Mouse (Mus musculus): ENCODE measurements at regions not wholly inside any gene's neighbourhood (a gene's known extent, or its start where the extent isn't known, plus 50 kb on each side); places are given as distances from the start of the nearest gene placed in this dataset.

DNA sequence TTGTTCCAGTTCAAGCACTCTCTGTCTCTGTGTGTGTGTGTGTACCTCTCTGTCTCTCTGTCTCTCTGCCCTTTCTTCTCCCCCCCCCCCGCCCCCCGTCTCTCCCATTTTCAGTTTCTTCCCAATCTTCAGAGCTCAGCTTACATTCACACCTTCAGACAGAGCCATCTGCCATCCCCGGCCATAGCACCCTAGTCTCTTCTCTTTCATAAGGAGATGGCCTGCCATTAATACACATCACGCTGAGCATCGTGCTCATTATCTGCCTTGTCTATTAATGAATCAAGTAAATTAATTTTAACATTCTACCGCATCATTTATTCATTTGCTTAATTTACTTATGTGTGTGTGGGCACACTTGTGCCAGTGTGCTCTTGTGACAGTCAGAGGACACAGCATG, 573.2 kb downstream of the Bnc2 start:
- no peak for DNase-seq (ENCODE audit: low read depth, low spot score)

DNA sequence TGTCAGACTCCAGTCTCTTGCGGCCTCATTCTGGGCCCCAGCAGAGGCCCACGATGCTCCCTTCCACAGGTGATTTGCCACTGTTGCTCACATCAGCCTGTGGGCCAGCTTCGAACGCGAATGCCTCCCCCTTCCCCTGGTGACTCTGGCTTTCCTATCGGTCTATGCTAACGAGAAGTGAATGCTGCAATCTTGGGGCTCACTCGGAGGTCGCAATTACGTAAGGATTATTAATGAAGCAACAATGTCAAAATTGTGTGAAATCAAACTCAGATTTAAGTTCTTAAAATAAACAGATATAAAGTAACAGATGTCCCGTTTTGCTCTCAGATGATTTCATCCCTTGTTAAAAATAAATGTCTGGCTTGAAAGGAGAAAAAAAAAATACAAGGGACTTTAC, 572.3 kb downstream of the Bnc2 start:
- DNase-seq (ENCODE audit: low read depth, low spot score), result no peak

DNA sequence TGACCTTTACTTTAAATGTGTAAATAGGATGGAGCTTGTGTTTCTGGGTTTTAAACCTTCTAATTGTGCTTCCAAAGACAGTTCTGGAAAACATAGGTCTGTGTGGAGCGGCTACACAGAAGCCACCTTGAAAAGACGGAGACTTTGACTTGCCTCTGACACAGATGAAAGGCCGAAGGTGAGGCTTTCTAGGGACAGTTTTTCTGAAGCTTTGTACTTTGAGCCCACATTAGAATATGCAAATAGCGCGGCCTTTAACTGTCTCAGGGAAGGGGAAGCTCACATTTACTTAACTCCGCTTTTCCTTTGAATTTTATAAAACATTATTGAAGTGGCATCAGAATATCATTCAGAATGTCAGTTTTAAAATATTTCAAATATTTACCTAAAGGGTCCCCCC, 566.5 kb downstream of the Bnc2 start:
- no peak for DNase-seq (ENCODE audit: low read depth, low spot score)

DNA sequence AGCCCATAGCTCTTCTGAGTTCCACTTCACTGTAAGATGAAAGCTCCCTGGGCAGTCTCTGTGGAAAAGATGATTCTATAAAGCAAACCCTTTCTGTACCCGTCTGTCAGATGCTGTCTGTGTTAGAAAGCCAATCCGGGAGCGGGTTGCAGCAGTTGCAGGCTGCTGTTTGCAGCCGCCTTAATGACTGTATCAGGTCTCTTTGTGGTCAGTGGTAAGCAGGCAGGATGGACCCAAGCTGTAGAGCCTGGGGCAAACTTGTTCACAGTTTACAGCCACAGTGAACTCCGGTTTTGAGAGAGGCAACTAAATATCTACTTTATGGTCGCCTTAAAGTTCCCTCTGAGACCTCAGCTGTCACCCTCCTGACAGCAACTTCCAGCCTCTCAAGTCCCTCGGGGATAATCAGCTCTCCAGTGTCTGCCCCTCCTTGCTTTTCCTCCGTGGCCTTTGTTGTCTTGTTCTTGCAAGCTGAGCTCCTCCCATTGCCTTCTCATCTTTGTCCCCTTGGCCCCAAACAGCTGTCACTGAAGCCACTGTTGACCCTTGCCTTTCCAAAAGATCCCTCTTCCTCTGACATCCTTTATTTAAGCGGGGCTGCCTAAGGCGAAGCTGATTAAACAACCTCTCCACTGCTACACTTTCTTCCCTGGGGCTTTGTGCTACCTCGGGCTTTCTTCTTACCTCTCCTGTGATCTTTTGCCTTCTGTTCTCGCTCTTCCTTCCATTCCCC, 565.1 kb downstream of the Bnc2 start:
- no peak for DNase-seq (ENCODE audit: low read depth, low spot score)

DNA sequence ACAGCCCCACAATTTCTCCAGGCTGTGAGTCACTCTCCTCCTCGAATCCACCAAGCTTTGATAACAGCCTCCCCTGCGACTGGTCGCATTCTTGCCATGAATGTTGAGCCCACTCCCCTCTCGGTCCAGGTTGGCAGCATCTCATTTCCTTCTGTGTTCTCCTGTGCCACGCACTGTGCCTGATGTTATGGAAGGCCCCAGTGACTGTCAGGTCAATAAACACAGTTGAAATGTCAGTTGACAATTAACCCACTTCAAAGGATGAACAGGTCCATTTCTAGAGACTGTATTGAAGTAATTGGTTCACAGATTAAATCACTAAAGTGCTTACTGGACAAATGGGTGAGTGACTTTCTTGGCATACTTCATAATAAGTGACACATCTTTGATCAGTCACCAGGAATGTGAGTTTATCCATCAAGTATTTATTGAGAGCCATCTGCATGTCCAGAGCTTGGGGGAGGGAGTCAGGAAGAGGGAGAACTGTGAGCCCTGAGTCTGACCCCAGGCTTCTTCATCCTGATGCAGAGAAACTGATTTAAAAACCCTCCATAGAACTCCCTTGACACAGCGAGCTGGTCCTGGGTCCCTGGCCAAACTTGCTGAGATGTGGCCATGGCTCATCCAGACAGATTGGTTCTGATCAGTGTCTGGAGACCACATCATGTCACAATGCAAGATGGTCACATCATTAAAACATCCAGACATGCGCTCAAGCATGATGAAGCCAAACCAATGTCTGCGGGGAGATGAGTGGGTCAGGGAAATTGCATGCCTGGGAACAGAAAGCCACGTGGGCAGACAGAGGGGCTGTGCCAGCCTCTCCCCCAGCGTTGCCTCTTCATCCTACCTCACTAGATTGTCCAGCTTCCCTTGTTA, 560.7 kb downstream of the Bnc2 start:
- no peak for DNase-seq (ENCODE audit: low read depth, low spot score)

DNA sequence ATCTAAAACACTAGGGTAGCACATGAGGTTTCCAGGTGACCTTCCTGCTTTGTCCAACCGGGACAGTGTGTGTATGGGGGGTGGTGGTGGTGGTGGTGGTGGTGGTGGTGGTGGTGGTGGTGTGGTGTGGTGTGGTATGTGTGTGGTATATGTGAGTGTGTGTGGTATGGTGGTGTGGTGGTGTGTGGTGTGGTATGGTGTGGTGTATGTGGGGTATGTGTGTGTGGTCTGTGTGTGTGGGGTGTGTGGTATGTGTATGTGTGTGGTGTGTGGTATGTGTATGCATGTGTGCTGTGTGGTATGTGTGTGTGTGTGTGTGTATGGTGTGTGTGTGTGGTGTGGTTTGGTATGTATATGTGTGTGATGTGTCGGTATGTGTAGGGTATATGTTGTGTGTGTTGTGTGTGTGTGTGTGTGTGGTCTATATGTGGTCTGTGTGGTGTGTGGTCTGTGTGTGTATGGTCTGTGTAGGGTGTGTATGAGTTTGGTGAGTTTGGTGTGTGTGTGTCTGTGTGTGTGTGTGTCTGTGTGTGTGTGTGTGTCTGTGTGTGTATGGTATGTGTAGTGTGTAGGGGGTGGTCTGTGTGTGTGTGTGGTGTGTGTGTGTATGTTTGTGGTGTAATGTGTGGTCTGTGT, 556.7 kb downstream of the Bnc2 start:
- no peak for DNase-seq (ENCODE audit: low read depth, low spot score)

- DNase-seq (ENCODE audit: low read depth, low spot score), result no peak
Observed at GRCm38 (mm10) chr4:84119616-84120015, 555.5 kb downstream of the Bnc2 start.

DNA sequence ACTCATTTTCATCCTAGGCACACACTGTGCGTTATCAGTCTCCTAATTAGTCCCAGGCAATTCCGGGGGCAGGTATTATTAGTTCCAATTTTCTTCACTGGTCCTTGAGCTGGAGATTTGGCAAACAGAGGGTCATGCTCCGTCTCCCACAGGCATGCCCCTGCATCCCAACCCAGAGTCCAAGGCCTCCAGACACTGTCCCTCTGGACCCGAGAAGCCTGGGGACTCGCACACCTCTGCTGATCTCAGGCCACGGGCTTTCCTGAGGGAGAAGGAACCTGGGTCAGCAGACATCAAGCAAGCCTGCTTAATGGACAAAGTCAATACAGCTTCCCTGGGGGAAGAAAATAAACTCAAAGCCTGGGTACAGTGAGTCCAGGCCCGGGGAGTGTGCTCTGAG, 554.7 kb downstream of the Bnc2 start:
- no peak for DNase-seq (ENCODE audit: low read depth, low spot score)

DNA sequence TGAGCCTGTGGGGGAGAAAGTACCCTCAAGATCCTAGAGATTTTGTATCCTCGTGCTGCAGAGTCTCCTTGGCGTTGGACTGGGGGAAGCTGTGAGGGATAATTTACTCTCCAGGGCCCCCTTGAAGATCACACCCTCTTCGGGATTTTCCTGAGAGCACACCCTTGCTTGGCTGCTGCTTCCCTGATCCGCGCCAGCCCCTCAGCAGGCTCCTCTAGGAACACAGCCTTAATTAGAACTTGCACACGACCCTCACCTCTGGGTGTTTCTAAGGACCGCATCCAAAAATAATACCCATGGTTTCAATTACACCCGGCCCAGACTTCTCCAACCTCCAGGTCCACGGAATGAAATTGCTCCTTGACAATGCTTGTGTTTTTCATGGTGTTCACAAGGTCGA, 553.6 kb downstream of the Bnc2 start:
- DNase-seq (ENCODE audit: low read depth, low spot score), result no peak

DNA sequence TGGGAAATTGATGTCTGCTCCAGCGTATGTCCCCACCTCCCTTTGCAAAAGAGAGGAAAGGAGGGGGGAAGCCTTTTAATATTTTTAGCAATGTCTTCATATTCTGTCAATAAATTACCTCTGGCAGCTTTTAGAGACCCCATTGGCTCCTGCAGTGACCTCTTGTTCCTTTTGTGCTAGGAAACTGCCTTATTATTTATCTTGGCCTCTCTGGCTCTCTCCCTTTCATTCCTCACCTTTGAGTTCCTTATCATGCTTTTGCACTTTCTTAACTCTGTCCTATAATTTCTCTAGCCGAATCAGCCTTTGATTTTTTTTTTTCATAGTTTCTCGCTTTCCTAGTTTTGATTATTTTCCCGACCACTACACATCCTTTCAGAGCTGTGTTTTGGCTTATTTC, 548.7 kb downstream of the Bnc2 start:
- DNase-seq (ENCODE audit: low read depth, low spot score), result no peak

- DNase-seq (ENCODE audit: low read depth, low spot score), result no peak
Observed at GRCm38 (mm10) chr4:84127380-84127779, 547.7 kb downstream of the Bnc2 start.

GRCm38 (mm10) chr4:84130840-84131547, 544.1 kb downstream of the Bnc2 start:
- DNase-seq (ENCODE audit: low read depth, low spot score), result no peak

- DNase-seq (ENCODE audit: low read depth, low spot score), result no peak
Observed at GRCm38 (mm10) chr4:84135740-84136139, 539.3 kb downstream of the Bnc2 start.

GRCm38 (mm10) chr4:84137171-84137919, 537.7 kb downstream of the Bnc2 start:
- DNase-seq (ENCODE audit: low read depth, low spot score), result no peak

DNA sequence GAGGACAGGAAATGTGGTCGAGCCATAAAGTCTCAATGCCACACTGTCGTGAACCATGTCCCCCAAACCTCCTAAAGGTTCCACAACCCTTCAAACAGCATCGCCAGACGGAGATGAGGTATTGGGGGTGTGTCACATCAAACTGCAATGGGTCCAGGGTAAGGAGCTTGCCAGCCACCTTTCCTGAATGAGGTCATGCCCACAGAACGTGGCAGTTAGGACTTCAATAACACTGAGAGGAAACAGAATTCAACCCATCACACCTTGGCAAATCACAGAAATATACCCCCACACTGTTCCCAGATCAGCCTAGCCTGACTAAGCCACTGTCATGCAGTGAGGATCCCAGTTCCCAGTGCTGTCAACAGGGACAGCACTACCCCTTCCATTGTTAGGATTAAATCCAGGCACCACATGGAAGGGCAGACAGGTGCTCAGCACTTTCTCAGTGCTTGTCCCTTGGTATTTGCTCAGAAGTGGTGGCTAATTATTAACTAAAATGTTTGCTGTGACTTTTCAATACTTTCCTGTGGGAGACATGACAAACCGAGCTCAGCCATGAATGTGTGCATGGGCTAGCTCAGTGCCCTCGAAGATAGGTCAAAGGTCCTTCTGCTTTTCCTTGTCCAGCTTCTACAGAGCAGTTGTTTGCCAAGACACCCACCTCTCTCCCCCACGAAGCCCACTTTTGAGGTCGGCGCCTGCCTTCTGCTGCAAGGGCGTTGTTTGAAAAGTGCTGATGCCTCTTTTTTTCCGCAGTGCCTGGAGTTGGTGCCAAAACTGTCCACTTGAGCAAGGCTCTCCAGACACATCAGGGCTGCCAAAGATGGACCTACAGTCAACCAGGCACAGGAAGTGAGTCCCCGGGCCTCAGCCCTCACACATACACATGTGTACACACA, 525.7 kb downstream of the Bnc2 start:
- DNase-seq (ENCODE audit: low read depth, low spot score), result no peak

DNA sequence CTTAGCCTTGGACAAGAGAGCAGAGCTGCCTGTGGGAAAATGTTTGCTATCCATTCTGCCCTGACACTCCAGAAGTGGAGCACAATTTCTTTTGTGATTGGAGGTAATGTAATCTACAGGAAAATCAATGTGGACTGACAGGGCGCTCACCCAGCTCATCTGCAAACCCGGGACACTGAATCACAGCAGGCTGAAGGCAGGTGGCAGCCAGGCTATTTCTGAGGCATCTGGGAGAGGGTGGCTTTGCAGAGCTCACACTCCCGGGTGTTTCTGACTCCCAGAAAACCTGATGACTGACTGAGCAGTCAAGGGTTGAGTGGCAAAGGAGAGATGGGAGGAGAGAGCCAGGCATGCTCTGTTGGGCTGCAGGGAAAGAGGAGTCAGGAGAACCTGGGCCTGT, 524.4 kb downstream of the Bnc2 start:
- no peak for DNase-seq (ENCODE audit: low read depth, low spot score)

- DNase-seq (ENCODE audit: low read depth, low spot score), result no peak
Observed at GRCm38 (mm10) chr4:84151247-84151646, 523.8 kb downstream of the Bnc2 start.

GRCm38 (mm10) chr4:84151971-84152450, 523.1 kb downstream of the Bnc2 start:
- no peak for DNase-seq (ENCODE audit: low read depth, low spot score)

DNA sequence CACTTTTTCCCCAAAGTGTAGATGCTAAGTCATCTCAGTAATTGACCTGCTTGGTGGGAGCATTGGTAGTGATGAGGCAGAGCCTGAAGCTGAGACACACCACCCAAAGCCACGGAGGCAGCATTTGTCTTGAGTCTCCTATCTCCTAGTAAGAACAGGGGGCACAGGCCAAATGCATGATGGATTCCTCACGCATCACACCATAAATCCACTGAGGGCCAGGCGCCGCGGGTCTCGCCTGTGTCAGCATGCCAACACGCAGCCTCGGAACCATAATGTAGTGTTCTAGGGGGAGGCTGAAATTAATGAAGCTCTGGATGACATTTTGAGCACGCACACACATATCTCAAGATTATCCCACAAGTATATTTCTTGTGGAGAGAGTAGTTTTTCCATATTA, 521.5 kb downstream of the Bnc2 start:
- no peak for DNase-seq (ENCODE audit: low read depth, low spot score)

Data from skeletal muscle tissue, adult 2 months (tissue).